Mouse (Mus musculus): Measurements from ENCODE around the gene Mvd.

Mvd gene

GRCm38 (mm10) chr8:122457171-122457570 lies 13.9 kb upstream of the Mvd start:
- no peak for ATAC-seq (ENCODE audit: low TSS enrichment)

- ATAC-seq (ENCODE audit: low TSS enrichment) = no peak
Measured at GRCm38 (mm10) chr8:122454409-122454808, 11.2 kb upstream of the Mvd start.

- ATAC-seq (ENCODE audit: low TSS enrichment) = no peak
Measured at GRCm38 (mm10) chr8:122452154-122452553, 8.9 kb upstream of the Mvd start.

GRCm38 (mm10) chr8:122451161-122451703 lies 8.0 kb upstream of the Mvd start:
- peak; percentile 66; the same call in 1 of the 2 replicates for ATAC-seq (ENCODE audit: low TSS enrichment)

- ATAC-seq (ENCODE audit: low TSS enrichment) = no peak
Measured at GRCm38 (mm10) chr8:122445203-122445602, 2.0 kb upstream of the Mvd start.

- peak; percentile 25 for ATAC-seq (ENCODE audit: low TSS enrichment)
Measured at GRCm38 (mm10) chr8:122444058-122444748, 981 bp upstream of the Mvd start.

- peak; percentile 3; the same call in 1 of the 2 replicates for ATAC-seq (ENCODE audit: low TSS enrichment)
Measured at GRCm38 (mm10) chr8:122442781-122443180, 441 bp downstream of the Mvd start.

GRCm38 (mm10) chr8:122442356-122442755 lies 866 bp downstream of the Mvd start:
- no peak for ATAC-seq (ENCODE audit: low TSS enrichment)

GRCm38 (mm10) chr8:122441326-122441725 lies 1.9 kb downstream of the Mvd start:
- no peak for ATAC-seq (ENCODE audit: low TSS enrichment)

GRCm38 (mm10) chr8:122439336-122439735 lies 3.9 kb downstream of the Mvd start:
- no peak for ATAC-seq (ENCODE audit: low TSS enrichment)

- no peak for ATAC-seq (ENCODE audit: low TSS enrichment)
Measured at GRCm38 (mm10) chr8:122437708-122438331, 5.4 kb downstream of the Mvd start.

GRCm38 (mm10) chr8:122436586-122437125 lies 6.6 kb downstream of the Mvd start:
- no peak for ATAC-seq (ENCODE audit: low TSS enrichment)

- no peak for ATAC-seq (ENCODE audit: low TSS enrichment)
Measured at GRCm38 (mm10) chr8:122436146-122436545, 7.1 kb downstream of the Mvd start.

GRCm38 (mm10) chr8:122435375-122435774 lies 7.8 kb downstream of the Mvd start:
- ATAC-seq (ENCODE audit: low TSS enrichment) = no peak

- ATAC-seq (ENCODE audit: low TSS enrichment) = no peak
Measured at GRCm38 (mm10) chr8:122433269-122433905, 9.8 kb downstream of the Mvd start.

- no peak for ATAC-seq (ENCODE audit: low TSS enrichment)
Measured at GRCm38 (mm10) chr8:122432443-122433268, 10.6 kb downstream of the Mvd start, which contains the start of gene Cyba. TSS of gene Cyba (minus strand) at chr8:122432930.

- ATAC-seq (ENCODE audit: low TSS enrichment) = no peak
Measured at GRCm38 (mm10) chr8:122431694-122432442, 11.4 kb downstream of the Mvd start.

GRCm38 (mm10) chr8:122430646-122431045 lies 12.6 kb downstream of the Mvd start:
- ATAC-seq (ENCODE audit: low TSS enrichment) = no peak

- no peak; the same call in 1 of the 2 replicates for ATAC-seq (ENCODE audit: low TSS enrichment)
Measured at GRCm38 (mm10) chr8:122430058-122430636, 13.1 kb downstream of the Mvd start.

GRCm38 (mm10) chr8:122428163-122428562 lies 15.1 kb downstream of the Mvd start:
- no peak for ATAC-seq (ENCODE audit: low TSS enrichment)
